24 mouse cellular contexts compared by ENCODE assay signal in the genomic region with DNA sequence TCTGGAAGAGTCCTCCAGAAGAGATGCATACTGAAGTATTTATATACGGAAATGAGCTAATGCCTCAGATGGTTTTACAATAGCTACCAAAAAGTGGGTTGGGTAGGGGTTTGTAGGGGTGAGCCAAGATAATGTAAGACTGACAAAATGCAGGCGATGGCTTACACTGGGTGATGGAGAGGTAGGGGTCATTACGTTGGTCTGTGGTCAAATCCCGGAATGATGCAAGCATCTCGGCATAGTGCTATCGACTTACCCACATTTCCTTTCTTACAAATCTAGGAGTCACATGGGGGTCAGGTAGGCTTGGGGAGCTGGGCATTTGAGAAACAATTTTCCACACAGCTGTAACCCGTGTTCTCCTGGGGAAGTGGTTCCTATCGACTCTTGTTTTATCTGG.
A peak's percentile ranks its signal among the peaks of the same experiment; 100 is the strongest.
DNase-seq lines count a peak whose midpoint lies in the region; ATAC-seq and TF ChIP-seq lines count a peak whose summit lies in the region.
"Had no signal": no experiment of that assay in that cellular context is flagged by ENCODE, and none has a peak within 500 bp of the region (broad histone marks: within the 10 kb centered on the region; RNA-seq: fewer than 3 reads in every experiment).

No protein-coding gene starts in this region.

- peaks cover 16% of the 10 kb centered on the region for H3K4me1 ChIP-seq in hindbrain, embryonic 14.5 days (replicated peaks; ENCODE audit: control insufficient read depth, insufficient read depth, low read length)
- peaks cover 9% of the 10 kb centered on the region for H3K4me1 ChIP-seq in hindbrain, embryonic 16.5 days (ENCODE audit: control insufficient read depth, insufficient read depth, low read depth, low read length)
- H3K4me1 ChIP-seq in lung, adult 2 months (ENCODE audit: control insufficient read depth, insufficient read depth, low read length) = no peaks in the 10 kb centered on the region
- H3K4me1 ChIP-seq: intestine, embryonic 15.5 days had no signal

- H3K27me3 ChIP-seq in hindbrain, embryonic 14.5 days (ENCODE audit: control insufficient read depth, insufficient read depth, low read length) = no peaks in the 10 kb centered on the region
- no peaks in the 10 kb centered on the region for H3K27me3 ChIP-seq in hindbrain, embryonic 16.5 days (replicated peaks; ENCODE audit: control insufficient read depth, insufficient read depth, low read length)
- H3K27me3 ChIP-seq: embryonic facial prominence, embryonic 13.5 days; forebrain, embryonic 15.5 days; intestine, embryonic 15.5 days had no signal

- H3K4me2 ChIP-seq in hindbrain, embryonic 14.5 days (replicated peaks) = no peak overlapping the region
- no peak overlapping the region for H3K4me2 ChIP-seq in hindbrain, embryonic 16.5 days (ENCODE audit: low read length)
- H3K4me2 ChIP-seq: embryonic facial prominence, embryonic 13.5 days; forebrain, embryonic 12.5 days; forebrain, embryonic 15.5 days; heart, embryonic 11.5 days; intestine, embryonic 15.5 days had no signal

- no peaks in the 10 kb centered on the region for H3K36me3 ChIP-seq in hindbrain, embryonic 14.5 days (replicated peaks; ENCODE audit: control insufficient read depth, insufficient read depth)
- no peaks in the 10 kb centered on the region for H3K36me3 ChIP-seq in hindbrain, embryonic 16.5 days (ENCODE audit: control insufficient read depth, insufficient read depth, low read length)
- H3K36me3 ChIP-seq: embryonic facial prominence, embryonic 10.5 days; embryonic facial prominence, embryonic 13.5 days; forebrain, embryonic 12.5 days; forebrain, embryonic 15.5 days; intestine, embryonic 15.5 days had no signal

- no peak for ATAC-seq in hindbrain, embryonic 14.5 days (ENCODE audit: low FRiP score)
- ATAC-seq in hindbrain, embryonic 16.5 days = no peak
- ATAC-seq in common myeloid progenitor, adult 5-6 weeks (replicated peaks; ENCODE audit: low read depth, poor library complexity, severe bottlenecking) = peak; percentile 72
- ATAC-seq in megakaryocyte, adult 5-6 weeks (ENCODE audit: poor library complexity, severe bottlenecking) = peak; percentile 82
- ATAC-seq: activated CD4-positive, CD25-positive, alpha-beta regulatory T cell, adult 4 months; forebrain, embryonic 15.5 days; intestine, embryonic 15.5 days had no signal

- H3K27ac ChIP-seq in hindbrain, embryonic 14.5 days = peak overlapping the region; percentile 40
- no peak overlapping the region for H3K27ac ChIP-seq in hindbrain, embryonic 16.5 days (ENCODE audit: low read depth, low read length)
- H3K27ac ChIP-seq: embryonic facial prominence, embryonic 10.5 days; embryonic facial prominence, embryonic 13.5 days; forebrain, embryonic 12.5 days; forebrain, embryonic 15.5 days; heart, adult 2 months; intestine, embryonic 15.5 days had no signal

- no peak for TF ChIP-seq POLR2A in lung, adult 2 months (IDR thresholded peaks at IDR 0.05; ENCODE audit: borderline replicate concordance, extremely low read depth, low read depth, low read length)

- WGBS in hindbrain, embryonic 14.5 days = 79% methylated on average over 8 of the region's 8 CpGs
- WGBS in hindbrain, embryonic 16.5 days = 80% methylated on average over 8 of the region's 8 CpGs
- 74% methylated on average over 8 of the region's 8 CpGs for WGBS in lung, adult 2 months

- H3K4me3 ChIP-seq in hindbrain, embryonic 14.5 days (replicated peaks; ENCODE audit: low read length) = no peak overlapping the region
- no peak overlapping the region for H3K4me3 ChIP-seq in hindbrain, embryonic 16.5 days (ENCODE audit: low read length)
- H3K4me3 ChIP-seq in lung, adult 2 months (replicated peaks; ENCODE audit: extremely low read depth, low read depth, low read length) = no peak overlapping the region
- H3K4me3 ChIP-seq: embryonic facial prominence, embryonic 10.5 days; embryonic facial prominence, embryonic 13.5 days; erythroblast, embryonic 14.5 days; forebrain, embryonic 12.5 days; forebrain, embryonic 15.5 days; heart, adult 2 months; intestine, embryonic 15.5 days had no signal

- no peak for DNase-seq in hindbrain, embryonic 14.5 days (ENCODE audit: low spot score)
- peak; percentile 2 for DNase-seq in 3T3-L1 (ENCODE audit: low read depth, low spot score)
- DNase-seq in layer of hippocampus, postnatal 14 days (ENCODE audit: low spot score in 2 of 2) = no peak
- no peak for DNase-seq in lung, adult 2 months
- DNase-seq: adrenal gland, adult 8-10 months; adrenal gland, postnatal 25 days; cerebellum, adult 18-20 months; cerebellum, adult 9-11 months; cerebellum, postnatal 25 days; embryo, embryonic 11 days; gastrocnemius, postnatal 25 days; heart, adult 2 months; kidney, adult 11 months had no signal

- H3K9me3 ChIP-seq in hindbrain, embryonic 14.5 days (ENCODE audit: control insufficient read depth, low read length) = no peaks in the 10 kb centered on the region
- H3K9me3 ChIP-seq in hindbrain, embryonic 16.5 days (ENCODE audit: control insufficient read depth, low read length) = no peaks in the 10 kb centered on the region
- H3K9me3 ChIP-seq: embryonic facial prominence, embryonic 10.5 days; embryonic facial prominence, embryonic 13.5 days; forebrain, embryonic 12.5 days; forebrain, embryonic 15.5 days; intestine, embryonic 15.5 days had no signal

- no peak overlapping the region for H3K9ac ChIP-seq in hindbrain, embryonic 14.5 days
- H3K9ac ChIP-seq in hindbrain, embryonic 16.5 days (ENCODE audit: low read depth, low read length) = no peak overlapping the region
- H3K9ac ChIP-seq: embryonic facial prominence, embryonic 13.5 days; forebrain, embryonic 12.5 days; forebrain, embryonic 15.5 days; intestine, embryonic 15.5 days had no signal

- TF ChIP-seq CTCF in lung, adult 2 months (IDR thresholded peaks at IDR 0.05; ENCODE audit: insufficient read depth, low read length) = no peak

Comparison
In these comparisons a context has a peak if more than half of its experiments do, and no peak if none do; other contexts are left out.
1. ATAC-seq: peak in common myeloid progenitor, adult 5-6 weeks (single experiment) and megakaryocyte, adult 5-6 weeks (single experiment); none in hindbrain, embryonic 14.5 days (single experiment) and hindbrain, embryonic 16.5 days (single experiment).